Mouse (Mus musculus): ENCODE measurements around the gene Cep295nl.
A peak's percentile ranks its signal among the peaks of the same experiment; 100 is the strongest.
"Not testable (repeated sequence)": the region's sequence is repeated elsewhere in the genome, so short reads cannot be mapped to it uniquely, and the experiment has no call there.

Cep295nl gene

GRCm38 (mm10) chr11:118342400-118342981 is at the start of gene Cep295nl:
Gene Cep295nl (minus strand): TSS chr11:118342500.
- DNase-seq (ENCODE audit: low read depth): no peak

GRCm38 (mm10) chr11:118387816-118388215 is 45.5 kb upstream of the Cep295nl start:
- not testable (repeated sequence) for DNase-seq (ENCODE audit: low read depth)

GRCm38 (mm10) chr11:118379251-118380009 is 37.1 kb upstream of the Cep295nl start:
- DNase-seq (ENCODE audit: low read depth): peak; percentile 65

- DNase-seq (ENCODE audit: low read depth): no peak
Measured at GRCm38 (mm10) chr11:118378656-118379055, 36.4 kb upstream of the Cep295nl start.

- DNase-seq (ENCODE audit: low read depth): not testable (repeated sequence)
Measured at GRCm38 (mm10) chr11:118376323-118376722, 34.0 kb upstream of the Cep295nl start.

- DNase-seq (ENCODE audit: low read depth): no peak
Measured at GRCm38 (mm10) chr11:118375881-118376280, 33.6 kb upstream of the Cep295nl start.

GRCm38 (mm10) chr11:118375461-118375860 is 33.2 kb upstream of the Cep295nl start:
- no peak for DNase-seq (ENCODE audit: low read depth)

- no peak for DNase-seq (ENCODE audit: low read depth)
Measured at GRCm38 (mm10) chr11:118375006-118375405, 32.7 kb upstream of the Cep295nl start.

- DNase-seq (ENCODE audit: low read depth): no peak
Measured at GRCm38 (mm10) chr11:118374506-118374905, 32.2 kb upstream of the Cep295nl start.

- DNase-seq (ENCODE audit: low read depth): no peak
Measured at GRCm38 (mm10) chr11:118372641-118373040, 30.3 kb upstream of the Cep295nl start.

- no peak for DNase-seq (ENCODE audit: low read depth)
Measured at GRCm38 (mm10) chr11:118371876-118372275, 29.6 kb upstream of the Cep295nl start.

GRCm38 (mm10) chr11:118369657-118370056 is 27.4 kb upstream of the Cep295nl start:
- DNase-seq (ENCODE audit: low read depth): no peak

GRCm38 (mm10) chr11:118369251-118369650 is 27.0 kb upstream of the Cep295nl start:
- no peak for DNase-seq (ENCODE audit: low read depth)

GRCm38 (mm10) chr11:118368330-118368729 is 26.0 kb upstream of the Cep295nl start:
- peak; percentile 48 for DNase-seq (ENCODE audit: low read depth)

GRCm38 (mm10) chr11:118366559-118366958 is 24.3 kb upstream of the Cep295nl start:
- no peak for DNase-seq (ENCODE audit: low read depth)

GRCm38 (mm10) chr11:118366108-118366507 is 23.8 kb upstream of the Cep295nl start:
- DNase-seq (ENCODE audit: low read depth): no peak

- no peak for DNase-seq (ENCODE audit: low read depth)
Measured at GRCm38 (mm10) chr11:118365171-118365570, 22.9 kb upstream of the Cep295nl start.

- no peak for DNase-seq (ENCODE audit: low read depth)
Measured at GRCm38 (mm10) chr11:118364021-118364420, 21.7 kb upstream of the Cep295nl start.

- DNase-seq (ENCODE audit: low read depth): no peak
Measured at GRCm38 (mm10) chr11:118362971-118363518, 20.7 kb upstream of the Cep295nl start.

GRCm38 (mm10) chr11:118362501-118362900 is 20.2 kb upstream of the Cep295nl start:
- DNase-seq (ENCODE audit: low read depth): no peak

GRCm38 (mm10) chr11:118360907-118361341 is 18.6 kb upstream of the Cep295nl start:
- DNase-seq (ENCODE audit: low read depth): no peak

- no peak for DNase-seq (ENCODE audit: low read depth)
Measured at GRCm38 (mm10) chr11:118360491-118360890, 18.2 kb upstream of the Cep295nl start.

GRCm38 (mm10) chr11:118355640-118356039 is 13.3 kb upstream of the Cep295nl start, which contains the start of gene Timp2:
Gene Timp2 (minus strand): TSS chr11:118355740.
- DNase-seq (ENCODE audit: low read depth): no peak

Data from c-Kit-positive CD71-negative TER-119-negative erythroid progenitor cells, embryonic 14.5 days (primary cell).